Mouse (Mus musculus) kidney, embryonic 16.5 days (tissue): ENCODE results near the gene Tppp. TPM values are rescaled to one million over a fixed set of nuclear protein-coding genes. Genes with fewer than 3 reads are reported as not detected.
"Not testable (repeated sequence)": the region's sequence is repeated elsewhere in the genome, so short reads cannot be mapped to it uniquely, and the experiment has no call there.

Source experiments
- ATAC-seq: fragments of 200-750 bp; cut with Nextera tagmentation; 2 replicates; pipeline ENCODE4 v1.8.0; 2017; ENCODE audit warnings: moderate TSS enrichment; ENCODE audit not compliant: low FRiP score, low TSS enrichment
- H3K27ac ChIP-seq: fragments of 300-500 bp; sonication (generic); 2 replicates; pipeline ENCODE4 v1.5.1; 2014; ENCODE audit warnings: low read length
- H3K27me3 ChIP-seq: fragments of 300-500 bp; sonication (generic); 2 replicates; pipeline ENCODE4 v1.6.1; 2014; ENCODE audit warnings: low read length, control low read depth, mixed read lengths; ENCODE audit not compliant: insufficient read depth
- H3K36me3 ChIP-seq: fragments of 300-500 bp; sonication (generic); 2 replicates; pipeline ENCODE4 v1.6.1; 2014; ENCODE audit warnings: low read length, control low read depth, mixed read lengths; ENCODE audit not compliant: insufficient read depth
- H3K4me1 ChIP-seq: fragments of 300-500 bp; sonication (generic); 2 replicates; pipeline ENCODE4 v1.6.1; 2014; ENCODE audit warnings: low read length, control low read depth, mixed read lengths; ENCODE audit not compliant: insufficient read depth
- H3K4me2 ChIP-seq: fragments of 300-500 bp; sonication (generic); replicated peaks from 2 replicates; pipeline ENCODE4 v1.6.1; 2014; ENCODE audit warnings: low read depth, low read length
- H3K4me3 ChIP-seq: fragments of 300-500 bp; sonication (generic); 2 replicates; pipeline ENCODE4 v1.5.1; 2014; ENCODE audit warnings: mild to moderate bottlenecking, low read length
- H3K9ac ChIP-seq: fragments of 300-500 bp; sonication (generic); replicated peaks from 2 replicates; pipeline ENCODE4 v1.6.1; 2014; ENCODE audit warnings: low read length
- H3K9me3 ChIP-seq: fragments of 300-500 bp; sonication (generic); 2 replicates; pipeline ENCODE4 v1.6.1; 2016; ENCODE audit warnings: low read length, control low read depth
- WGBS: fragments of 180-500 bp; shearing (Covaris S2); extraction: QIAGEN DNeasy Blood & Tissue Kit; methylation state at CpG from one replicate; pipeline ENCODE4 v1.1.7; 2014; 5-methylcytosine and 5-hydroxymethylcytosine counted together
- polyA plus RNA-seq: library from polyadenylated mRNA; unstranded; fragments of >200 nt; fragmentation: Nextera tagmentation; extraction: Ambion mirVana; gene quantifications from 2 replicates; pipeline ENCODE4 v1.2.1, GENCODE M21; 2015

Gene Tppp
- polyA plus RNA-seq, 1 experiment from 2014 or later = 0.71 TPM

- Histone ChIP-seq H3K9ac (no peak overlapping the region), H3K9me3 (no peaks in the 10 kb centered on the region), H3K4me3 (no peak overlapping the region), H3K27me3 (no peaks in the 10 kb centered on the region), H3K4me2 (no peak overlapping the region), H3K4me1 (no peaks in the 10 kb centered on the region), H3K36me3 (no peaks in the 10 kb centered on the region), H3K27ac (no peak overlapping the region)
- no peak for ATAC-seq
- 53% methylated on average over 4 of the region's 4 CpGs for WGBS
These were observed 8.2 kb downstream of the Tppp start for GRCm38 (mm10) chr13:74017426-74017825.

GRCm38 (mm10) chr13:74019006-74019405, 9.8 kb downstream of the Tppp start:
- not testable (repeated sequence) for H3K4me3 ChIP-seq, ATAC-seq, H3K27ac ChIP-seq, H3K27me3 ChIP-seq, H3K36me3 ChIP-seq, H3K4me2 ChIP-seq, H3K4me1 ChIP-seq, H3K9me3 ChIP-seq, H3K9ac ChIP-seq
- WGBS = 87% methylated on average over 8 of the region's 8 CpGs

DNA sequence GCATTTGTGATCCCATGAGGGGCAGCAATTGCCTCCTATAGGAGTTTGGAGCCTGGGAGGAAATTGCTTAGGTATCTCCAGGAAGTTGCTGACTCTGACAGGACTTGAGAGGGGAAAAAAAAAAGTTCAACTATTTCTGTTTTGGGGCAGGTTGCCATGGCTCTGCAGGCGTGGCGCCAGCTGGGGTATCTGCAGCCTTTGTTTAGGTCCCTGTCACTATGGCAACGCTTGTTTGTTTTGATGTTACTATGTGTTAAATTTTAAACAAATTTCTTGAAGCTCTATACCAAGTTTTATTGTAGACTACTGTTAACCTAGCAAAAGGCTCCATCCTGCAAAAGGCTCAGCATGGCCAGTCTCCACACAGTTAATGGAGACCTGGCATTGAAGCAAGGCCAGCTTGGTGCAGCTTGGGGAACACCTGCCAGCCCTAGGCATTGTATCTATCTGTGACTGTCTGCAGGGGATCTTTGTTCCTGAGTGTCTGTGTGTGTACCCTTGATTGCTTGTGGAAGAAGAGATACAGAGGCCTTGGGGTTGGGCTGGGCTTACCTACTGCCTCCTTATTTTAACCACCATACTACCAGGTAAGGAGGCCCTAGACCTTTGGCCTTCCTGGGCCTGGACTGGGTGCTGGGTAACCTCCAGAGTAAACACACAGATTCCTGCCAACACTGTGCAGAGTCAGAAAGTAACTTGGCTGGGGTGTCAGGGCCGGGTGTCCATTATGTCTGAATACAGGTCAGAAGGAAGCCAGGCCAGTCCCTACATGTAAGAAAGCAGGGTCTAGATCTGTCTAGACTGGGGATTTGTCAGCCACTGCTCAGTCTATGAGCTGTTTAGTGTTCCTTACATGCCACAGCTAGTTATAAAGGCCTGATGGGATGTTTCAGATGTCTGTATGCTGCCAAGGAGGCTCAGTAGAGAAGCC, 16.2 kb downstream of the Tppp start:
- no peak for ATAC-seq
- WGBS = 68% methylated on average over 4 of the region's 4 CpGs
- no peak overlapping the region for H3K9ac ChIP-seq

DNA sequence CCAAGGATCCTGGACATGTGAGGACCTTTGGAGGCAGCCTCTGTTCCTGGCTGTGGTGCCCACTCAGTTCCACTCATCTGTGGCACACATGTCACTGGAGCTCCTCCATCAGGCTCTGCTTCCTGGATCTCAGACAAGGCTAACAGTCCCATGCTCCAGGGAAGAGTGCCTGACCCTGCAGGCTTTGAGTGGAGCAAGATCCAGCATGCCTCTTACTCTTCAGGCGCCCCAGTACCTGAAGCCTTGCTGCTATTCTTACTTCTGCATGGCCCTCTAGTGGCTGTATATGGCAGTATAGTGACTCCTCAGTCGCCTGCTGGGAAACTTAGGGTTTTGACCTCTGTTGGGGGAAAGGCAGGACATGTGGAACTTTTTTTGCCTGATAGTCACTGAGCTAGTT, 17.0 kb downstream of the Tppp start:
- no peak overlapping the region for H3K27ac ChIP-seq
- H3K27me3 ChIP-seq = no peaks in the 10 kb centered on the region
- H3K9me3 ChIP-seq = no peaks in the 10 kb centered on the region
- peak; percentile 73 for ATAC-seq
- no peaks in the 10 kb centered on the region for H3K36me3 ChIP-seq
- H3K4me2 ChIP-seq = no peak overlapping the region
- no peak overlapping the region for H3K9ac ChIP-seq
- H3K4me1 ChIP-seq = no peaks in the 10 kb centered on the region
- WGBS = 14% methylated on average over 2 of the region's 2 CpGs
- H3K4me3 ChIP-seq = no peak overlapping the region

More for the DNA sequence above, 16.2 kb downstream of the Tppp start:
- Histone ChIP-seq H3K36me3 (no peaks in the 10 kb centered on the region), H3K4me3 (no peak overlapping the region), H3K27ac (no peak overlapping the region), H3K4me2 (no peak overlapping the region), H3K9me3 (no peaks in the 10 kb centered on the region), H3K27me3 (no peaks in the 10 kb centered on the region), H3K4me1 (no peaks in the 10 kb centered on the region)

DNA sequence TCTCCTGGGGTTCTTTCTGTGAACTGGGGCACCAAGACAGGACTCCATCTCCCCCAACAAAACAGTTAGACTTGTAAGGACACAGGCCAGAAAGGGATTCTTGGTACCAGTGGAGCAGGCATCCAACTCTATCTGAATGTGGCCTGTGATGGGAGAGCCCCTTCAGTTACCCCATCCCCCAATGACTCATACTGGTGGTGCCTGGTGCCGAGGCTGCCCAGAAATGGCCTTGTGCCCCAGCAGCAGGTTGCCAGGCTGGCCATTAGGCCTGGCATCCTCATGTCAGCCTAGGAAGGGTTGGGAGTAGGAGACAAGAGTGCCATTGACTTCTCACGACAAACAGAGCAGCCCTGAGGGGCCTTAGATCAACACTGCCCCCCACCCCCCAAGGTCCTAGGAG, 18.9 kb downstream of the Tppp start:
- H3K36me3 ChIP-seq = no peaks in the 10 kb centered on the region
- no peaks in the 10 kb centered on the region for H3K27me3 ChIP-seq
- WGBS = 58% methylated on average over 2 of the region's 2 CpGs
- no peak overlapping the region for H3K4me3 ChIP-seq
- H3K27ac ChIP-seq = no peak overlapping the region
- H3K4me1 ChIP-seq = no peaks in the 10 kb centered on the region
- no peak overlapping the region for H3K4me2 ChIP-seq
- H3K9ac ChIP-seq = no peak overlapping the region
- H3K9me3 ChIP-seq = no peaks in the 10 kb centered on the region
- no peak for ATAC-seq

- no peaks in the 10 kb centered on the region for H3K36me3 ChIP-seq
- no peak for ATAC-seq
- no peak overlapping the region for H3K4me3 ChIP-seq
- no peaks in the 10 kb centered on the region for H3K9me3 ChIP-seq
- 79% methylated on average over 2 of the region's 2 CpGs for WGBS
- H3K4me1 ChIP-seq = no peaks in the 10 kb centered on the region
- H3K4me2 ChIP-seq = no peak overlapping the region
- no peak overlapping the region for H3K9ac ChIP-seq
- no peak overlapping the region for H3K27ac ChIP-seq
- no peaks in the 10 kb centered on the region for H3K27me3 ChIP-seq
These were observed 19.8 kb downstream of the Tppp start for GRCm38 (mm10) chr13:74029013-74029412.

GRCm38 (mm10) chr13:74030691-74031090, 21.5 kb downstream of the Tppp start:
- WGBS = 85% methylated on average over 7 of the region's 7 CpGs
- Histone ChIP-seq H3K27me3 (no peaks in the 10 kb centered on the region), H3K9ac (no peak overlapping the region), H3K27ac (no peak overlapping the region), H3K4me2 (no peak overlapping the region), H3K4me3 (no peak overlapping the region), H3K36me3 (no peaks in the 10 kb centered on the region), H3K4me1 (no peaks in the 10 kb centered on the region), H3K9me3 (no peaks in the 10 kb centered on the region)
- ATAC-seq = no peak

DNA sequence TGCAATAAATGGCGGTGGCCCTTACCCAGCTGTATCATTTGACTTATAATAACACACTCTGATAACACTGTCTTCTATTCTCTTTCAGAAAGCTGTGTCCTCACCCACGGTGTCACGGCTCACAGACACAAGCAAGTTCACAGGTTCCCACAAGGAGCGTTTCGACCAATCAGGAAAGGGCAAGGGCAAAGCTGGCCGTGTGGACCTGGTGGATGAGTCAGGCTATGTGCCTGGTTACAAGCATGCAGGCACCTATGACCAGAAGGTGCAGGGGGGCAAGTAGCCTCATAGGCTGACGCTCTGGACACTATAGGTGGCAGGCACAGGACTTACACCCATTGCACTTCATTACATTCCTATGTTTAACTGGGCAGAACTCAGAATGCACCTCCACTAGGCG, 21.9 kb downstream of the Tppp start:
- ATAC-seq = 0 out of 2 replicates have a peak, but pooled peaks have one; percentile 30

DNA sequence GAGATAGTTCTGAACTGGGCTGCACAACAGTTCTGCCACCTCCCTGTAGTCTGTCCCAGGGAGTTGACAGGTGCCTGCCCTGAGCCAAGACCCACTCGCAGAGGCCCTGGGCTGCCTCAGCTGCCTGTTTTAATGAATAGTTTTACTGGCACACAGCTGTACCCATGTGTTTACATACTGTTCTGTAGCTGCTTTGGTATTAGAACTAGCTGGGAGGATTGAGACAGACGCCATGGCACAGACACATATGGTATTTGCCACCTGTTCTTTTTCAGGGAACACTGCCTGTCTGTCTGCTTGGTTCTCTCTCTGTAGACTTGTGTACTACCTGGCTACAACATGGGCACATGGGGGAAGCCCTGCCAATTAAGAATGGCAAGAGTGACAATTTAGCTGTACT, 25.5 kb downstream of the Tppp start:
- no peaks in the 10 kb centered on the region for H3K4me1 ChIP-seq
- H3K9ac ChIP-seq = no peak overlapping the region
- 85% methylated on average over 2 of the region's 2 CpGs for WGBS
- no peaks in the 10 kb centered on the region for H3K9me3 ChIP-seq
- H3K27ac ChIP-seq = no peak overlapping the region
- peaks cover 17% of the 10 kb centered on the region for H3K36me3 ChIP-seq
- ATAC-seq = no peak
- no peak overlapping the region for H3K4me3 ChIP-seq
- H3K27me3 ChIP-seq = no peaks in the 10 kb centered on the region
- H3K4me2 ChIP-seq = no peak overlapping the region

More for the DNA sequence above, 21.9 kb downstream of the Tppp start:
- Histone ChIP-seq H3K36me3 (no peaks in the 10 kb centered on the region), H3K9ac (no peak overlapping the region), H3K4me3 (no peak overlapping the region), H3K27me3 (no peaks in the 10 kb centered on the region), H3K4me2 (no peak overlapping the region), H3K9me3 (no peaks in the 10 kb centered on the region), H3K27ac (no peak overlapping the region), H3K4me1 (no peaks in the 10 kb centered on the region)
- 72% methylated on average over 8 of the region's 8 CpGs for whole genome bisulfite sequencing

DNA sequence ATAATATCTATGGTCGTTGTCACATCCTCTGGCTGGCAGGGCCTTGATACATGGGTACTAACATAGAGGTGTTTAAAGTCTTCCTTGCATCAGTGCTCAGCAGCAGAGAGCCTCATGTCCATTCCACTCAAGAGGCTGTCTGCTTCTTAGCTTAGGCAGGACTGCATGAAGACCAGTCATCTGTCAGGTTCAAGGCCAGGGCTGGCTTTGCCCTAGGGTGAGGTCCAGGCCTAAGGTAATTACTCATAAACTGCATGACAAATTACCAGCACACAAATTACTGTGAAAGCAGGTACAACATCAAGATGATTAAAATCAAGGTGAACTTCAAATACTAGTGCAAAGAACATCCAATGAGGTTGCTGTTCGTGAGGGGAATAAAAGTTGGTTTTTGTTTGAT, 26.6 kb downstream of the Tppp start:
- no peak overlapping the region for H3K4me2 ChIP-seq
- peaks cover 23% of the 10 kb centered on the region for H3K36me3 ChIP-seq
- no peaks in the 10 kb centered on the region for H3K4me1 ChIP-seq
- no peak overlapping the region for H3K4me3 ChIP-seq
- H3K27me3 ChIP-seq = no peaks in the 10 kb centered on the region
- 89% methylated on average over 2 of the region's 2 CpGs for WGBS
- no peaks in the 10 kb centered on the region for H3K9me3 ChIP-seq
- no peak overlapping the region for H3K9ac ChIP-seq
- ATAC-seq = no peak
- H3K27ac ChIP-seq = no peak overlapping the region
